Mouse (Mus musculus) left cerebral cortex, adult 2 months (tissue): Measurements from ENCODE around the gene Mfsd4b3. TPM values are rescaled to one million over a fixed set of nuclear protein-coding genes. Genes with fewer than 3 reads are reported as not detected.
A peak's percentile ranks its signal among the peaks of the same experiment; 100 is the strongest.

ENCODE experiments used
- DNase-seq, 2 experiments: peaks; one replicate each; pipeline ENCODE4 v3.0.0; 2021 to 2022; ENCODE audit warnings: low spot score in 2 of 2, mixed read lengths in 1 of 2; ENCODE audit errors: extremely low spot score in 1 of 2
- H3K27ac ChIP-seq: fragments of 200-600 bp; 2 replicates; pipeline ENCODE4 v1.8.1; 2022
- H3K4me3 ChIP-seq: fragments of 200-600 bp; 2 replicates; pipeline ENCODE4 v1.8.1; 2022
- CTCF ChIP-seq: fragments of 200-600 bp; IDR thresholded peaks from 2 replicates; pipeline ENCODE4 v1.8.1; 2022; ENCODE audit warnings: antibody characterized with exemption, mild to moderate bottlenecking, moderate library complexity
- intact Hi-C: fragments of 180-260 bp; cut with DNase I; formaldehyde crosslinking; loops from one replicate; pipeline ENCODE4 v1.15.1; 2025
- total RNA-seq, 2 experiments: library from RNA; stranded (reverse); gene quantifications; 2 replicates each; pipeline ENCODE4 v1.2.3; 2021

The Mfsd4b3 gene
- total RNA-seq, 2 experiments from 2014 or later, result 0.32 TPM; not detected in 1

GRCm38 (mm10) chr10:39908768-39909441 is 51.0 kb downstream of the Mfsd4b3 start:
- intact Hi-C loops, result no loop called here
- H3K27ac ChIP-seq, result no peak overlapping the region
- no peak for TF ChIP-seq CTCF
- DNase-seq, result no peak
- no peak overlapping the region for H3K4me3 ChIP-seq

- no peak overlapping the region for H3K27ac ChIP-seq
- no peak for TF ChIP-seq CTCF
- DNase-seq, result no peak
- no peak overlapping the region for H3K4me3 ChIP-seq
- intact Hi-C loops, result no loop called here
These were observed 52.9 kb downstream of the Mfsd4b3 start for GRCm38 (mm10) chr10:39906799-39907658.

- Histone ChIP-seq H3K27ac (no peak overlapping the region), H3K4me3 (no peak overlapping the region)
- no peak for TF ChIP-seq CTCF
- no peak for DNase-seq
- intact Hi-C loops, result no loop called here
These were observed 55.8 kb downstream of the Mfsd4b3 start for GRCm38 (mm10) chr10:39904191-39904590.

- intact Hi-C loops, result loop anchor here (5.0 kb wide), 1 partner anchor 128 kb away; the partner anchor contains the start of gene Mfsd4b1
- peak within 1 kb of the TSS; percentile 61 for H3K4me3 ChIP-seq
- peak within 1 kb of the TSS; percentile 90 for H3K27ac ChIP-seq
- TF ChIP-seq CTCF, result no peak
- peak; percentile 80 to 86 for DNase-seq
These were observed 61.0 kb downstream of the Mfsd4b3 start, which contains the start of gene Mfsd4b4 for GRCm38 (mm10) chr10:39898874-39899371. Gene Mfsd4b4 (minus strand): TSS chr10:39899238.

Other genes with a start within 250 kb of the Mfsd4b3 start
- gene Rev3l, start 228.0 kb downstream of the Mfsd4b3 start, total RNA-seq, result 10 to 100 TPM; 27.9 to 28.6 TPM
- 1 to 10 TPM; 7.1 to 9.1 TPM for gene Mfsd4b4, start 60.9 kb downstream of the Mfsd4b3 start, total RNA-seq
- under 1 TPM; 0.35 to 0.38 TPM for gene Mfsd4b2, start 33.2 kb downstream of the Mfsd4b3 start, total RNA-seq
- under 1 TPM; 0.27 to 0.37 TPM for gene Mfsd4b5, start 26.5 kb upstream of the Mfsd4b3 start, total RNA-seq
- gene Mfsd4b1, start 65.1 kb upstream of the Mfsd4b3 start, total RNA-seq, result 1 to 10 TPM; 1.4 to 1.7 TPM
- 1 to 10 TPM; 2.4 to 4.1 TPM for gene Slc16a10, start 182.1 kb upstream of the Mfsd4b3 start, total RNA-seq